Mouse (Mus musculus) kidney, adult 2 months (tissue): ENCODE measurements around the gene D630003M21Rik. TPM values are rescaled to one million over a fixed set of nuclear protein-coding genes. Genes with fewer than 3 reads are reported as not detected.

Experiments used
- DNase-seq: peaks from one replicate; pipeline ENCODE4 v3.0.0; 2021
- H3K27ac ChIP-seq: fragments of 200-500 bp; 2 replicates; pipeline ENCODE4 v1.5.1; 2012; ENCODE audit warnings: low read depth, low read length, control low read depth, inconsistent platforms; ENCODE audit not compliant: insufficient read depth
- H3K27me3 ChIP-seq: fragments of 200-500 bp; replicated peaks from 2 replicates; pipeline ENCODE4 v1.6.1; 2012; ENCODE audit warnings: mild to moderate bottlenecking, moderate library complexity, low read length, inconsistent platforms; ENCODE audit not compliant: control insufficient read depth, insufficient read depth
- H3K36me3 ChIP-seq: fragments of 200-500 bp; 2 replicates; pipeline ENCODE4 v1.6.1; 2012; ENCODE audit warnings: mild to moderate bottlenecking, moderate library complexity, low read length, inconsistent platforms; ENCODE audit not compliant: control insufficient read depth, insufficient read depth
- H3K4me1 ChIP-seq: fragments of 200-500 bp; 2 replicates; pipeline ENCODE4 v1.6.1; 2011; ENCODE audit warnings: low read length; ENCODE audit not compliant: control insufficient read depth, insufficient read depth
- H3K4me3 ChIP-seq: fragments of 200-500 bp; 2 replicates; pipeline ENCODE4 v1.5.1; 2011; ENCODE audit warnings: mild to moderate bottlenecking, low read depth, low read length, control low read depth; ENCODE audit not compliant: insufficient read depth
- CTCF ChIP-seq: fragments of 200-500 bp; conservative IDR thresholded peaks from 2 replicates; pipeline ENCODE4 v1.5.1; 2011; ENCODE audit warnings: low read depth, mild to moderate bottlenecking, control low read depth, low read length, moderate library complexity, mixed read lengths; ENCODE audit not compliant: insufficient read depth, insufficient read length
- POLR2A ChIP-seq: fragments of 200-500 bp; IDR thresholded peaks from one replicate; pipeline ENCODE4 v1.6.1; 2011; ENCODE audit warnings: low read depth, low read length, control low read depth
- WGBS: fragments of 180-500 bp; shearing (Covaris S2); methylation state at CpG from one replicate; pipeline ENCODE4 v1.1.7; 2018; 5-methylcytosine and 5-hydroxymethylcytosine counted together
- polyA plus RNA-seq: library from polyadenylated mRNA; depleted of rRNA; stranded (reverse); fragments of >200 nt; gene quantifications from 2 replicates; pipeline ENCODE4 v1.2.3, GENCODE M21; 2012

Gene D630003M21Rik
- polyA plus RNA-seq, 1 experiment: 2.0 TPM

- WGBS: 92% methylated on average over 9 of the region's 9 CpGs
- no peaks in the 10 kb centered on the region for H3K27me3 ChIP-seq
- DNase-seq: no peak
- no peak overlapping the region for H3K4me3 ChIP-seq
- H3K4me1 ChIP-seq: peaks cover 12% of the 10 kb centered on the region; the same call in 1 of the 2 replicates
- H3K27ac ChIP-seq: no peak overlapping the region
- no peaks in the 10 kb centered on the region for H3K36me3 ChIP-seq
- TF ChIP-seq POLR2A (no peak), CTCF (no peak)
Measured at GRCm38 (mm10) chr2:158176763-158177162, 52.3 kb downstream of the D630003M21Rik start.

GRCm38 (mm10) chr2:158175433-158175832 is 53.6 kb downstream of the D630003M21Rik start:
- Histone ChIP-seq H3K27me3 (no peaks in the 10 kb centered on the region), H3K4me3 (no peak overlapping the region), H3K27ac (no peak overlapping the region), H3K4me1 (peaks cover 12% of the 10 kb centered on the region; the same call in 1 of the 2 replicates), H3K36me3 (no peaks in the 10 kb centered on the region)
- TF ChIP-seq CTCF (no peak), POLR2A (no peak)
- DNase-seq: no peak
- 68% methylated on average over 3 of the region's 3 CpGs for WGBS

GRCm38 (mm10) chr2:158174958-158175357 is 54.1 kb downstream of the D630003M21Rik start:
- Histone ChIP-seq H3K36me3 (no peaks in the 10 kb centered on the region), H3K4me1 (peaks cover 12% of the 10 kb centered on the region; the same call in 1 of the 2 replicates), H3K27ac (no peak overlapping the region), H3K4me3 (no peak overlapping the region), H3K27me3 (no peaks in the 10 kb centered on the region)
- DNase-seq: no peak
- WGBS: 71% methylated on average over 15 of the region's 15 CpGs
- TF ChIP-seq POLR2A (no peak), CTCF (no peak)

- H3K4me3 ChIP-seq: no peak overlapping the region
- peak; percentile 71 for DNase-seq
- H3K27ac ChIP-seq: no peak overlapping the region
Measured at GRCm38 (mm10) chr2:158174438-158174837, 54.6 kb downstream of the D630003M21Rik start.

GRCm38 (mm10) chr2:158170394-158170793 is 58.6 kb downstream of the D630003M21Rik start:
- no peak overlapping the region for H3K4me3 ChIP-seq
- no peak for DNase-seq
- WGBS: 92% methylated on average over 2 of the region's 2 CpGs

More at GRCm38 (mm10) chr2:158174438-158174837, 54.6 kb downstream of the D630003M21Rik start:
- H3K4me1 ChIP-seq: peaks cover 12% of the 10 kb centered on the region; the same call in 1 of the 2 replicates
- 44% methylated on average over 5 of the region's 5 CpGs for WGBS
- no peaks in the 10 kb centered on the region for H3K36me3 ChIP-seq
- H3K27me3 ChIP-seq: no peaks in the 10 kb centered on the region
- no peak for TF ChIP-seq CTCF
- no peak for TF ChIP-seq POLR2A

GRCm38 (mm10) chr2:158169771-158170170 is 59.3 kb downstream of the D630003M21Rik start:
- no peaks in the 10 kb centered on the region for H3K36me3 ChIP-seq
- 85% methylated on average over 7 of the region's 7 CpGs for WGBS
- H3K4me1 ChIP-seq: peaks cover 8% of the 10 kb centered on the region; the same call in 1 of the 2 replicates
- H3K4me3 ChIP-seq: no peak overlapping the region
- no peak overlapping the region for H3K27ac ChIP-seq
- no peaks in the 10 kb centered on the region for H3K27me3 ChIP-seq
- TF ChIP-seq CTCF (no peak), POLR2A (no peak)
- DNase-seq: no peak

More at GRCm38 (mm10) chr2:158170394-158170793, 58.6 kb downstream of the D630003M21Rik start:
- Histone ChIP-seq H3K27me3 (no peaks in the 10 kb centered on the region), H3K27ac (no peak overlapping the region), H3K4me1 (peaks cover 8% of the 10 kb centered on the region; the same call in 1 of the 2 replicates), H3K36me3 (no peaks in the 10 kb centered on the region)
- TF ChIP-seq CTCF (no peak), POLR2A (no peak)

GRCm38 (mm10) chr2:158169351-158169750 is 59.7 kb downstream of the D630003M21Rik start:
- no peak overlapping the region for H3K4me3 ChIP-seq
- H3K36me3 ChIP-seq: no peaks in the 10 kb centered on the region
- no peaks in the 10 kb centered on the region for H3K27me3 ChIP-seq
- no peak overlapping the region for H3K27ac ChIP-seq
- 72% methylated on average over 6 of the region's 6 CpGs for WGBS
- no peak for DNase-seq
- peaks cover 7% of the 10 kb centered on the region; the same call in 1 of the 2 replicates for H3K4me1 ChIP-seq
- TF ChIP-seq POLR2A (no peak), CTCF (no peak)
